Mouse (Mus musculus) hindbrain, embryonic 11.5 days (tissue): ENCODE results near the gene Jak2. TPM values are rescaled to one million over a fixed set of nuclear protein-coding genes. Genes with fewer than 3 reads are reported as not detected.

Experiments used
- ATAC-seq: fragments of 200-750 bp; cut with Nextera tagmentation; 2 replicates; pipeline ENCODE4 v1.8.0; 2017; ENCODE audit warnings: mild to moderate bottlenecking, moderate TSS enrichment, moderate library complexity; ENCODE audit not compliant: low FRiP score
- DNase-seq: peaks from one replicate; pipeline ENCODE4 v3.0.0-alpha.2; 2015; ENCODE audit warnings: low spot score
- H3K27ac ChIP-seq: fragments of 300-500 bp; sonication (generic); 2 replicates; pipeline ENCODE4 v1.5.1; 2014; ENCODE audit warnings: mild to moderate bottlenecking, low read depth, low read length
- H3K27me3 ChIP-seq: fragments of 300-500 bp; sonication (generic); 2 replicates; pipeline ENCODE4 v1.6.1; 2014; ENCODE audit warnings: mild to moderate bottlenecking, low read length, moderate library complexity, mixed read lengths; ENCODE audit not compliant: control insufficient read depth, insufficient read depth
- H3K36me3 ChIP-seq: fragments of 300-500 bp; sonication (generic); 2 replicates; pipeline ENCODE4 v1.6.1; 2014; ENCODE audit warnings: mild to moderate bottlenecking, low read length, moderate library complexity, mixed read lengths; ENCODE audit not compliant: control insufficient read depth, insufficient read depth
- H3K4me1 ChIP-seq: fragments of 300-500 bp; sonication (generic); replicated peaks from 2 replicates; pipeline ENCODE4 v1.6.1; 2014; ENCODE audit warnings: low read length, mixed read lengths; ENCODE audit not compliant: control insufficient read depth, insufficient read depth
- H3K4me2 ChIP-seq: fragments of 300-500 bp; sonication (generic); replicated peaks from 2 replicates; pipeline ENCODE4 v1.6.1; 2014; ENCODE audit warnings: mild to moderate bottlenecking, low read depth, low read length
- H3K4me3 ChIP-seq: fragments of 300-500 bp; sonication (generic); 2 replicates; pipeline ENCODE4 v1.5.1; 2014; ENCODE audit warnings: low read depth, low read length
- H3K9ac ChIP-seq: fragments of 300-500 bp; sonication (generic); 2 replicates; pipeline ENCODE4 v1.6.1; 2014; ENCODE audit warnings: low read depth, low read length
- H3K9me3 ChIP-seq: fragments of 300-500 bp; sonication (generic); 2 replicates; pipeline ENCODE4 v1.6.1; 2016; ENCODE audit warnings: low read length; ENCODE audit not compliant: control insufficient read depth
- WGBS: fragments of 180-500 bp; shearing (Covaris S2); extraction: QIAGEN DNeasy Blood & Tissue Kit; methylation state at CpG from one replicate; pipeline ENCODE4 v1.1.7; 2014; 5-methylcytosine and 5-hydroxymethylcytosine counted together
- polyA plus RNA-seq: library from polyadenylated mRNA; unstranded; fragments of >200 nt; fragmentation: Nextera tagmentation; extraction: Ambion mirVana; gene quantifications from 2 replicates; pipeline ENCODE4 v1.2.1, GENCODE M21; 2014

Gene Jak2
- 12.4 and 15.0 TPM in 2 replicates for polyA plus RNA-seq

GRCm38 (mm10) chr19:29251191-29251957 lies at the start of gene Jak2:
Gene Jak2, plus strand, starts transcription at chr19:29251828.
- WGBS = under 1% methylated on average over 68 of the region's 114 CpGs

GRCm38 (mm10) chr19:29203337-29203736 lies 48.3 kb upstream of the Jak2 start:
- no peak overlapping the region for H3K4me3 ChIP-seq
- H3K27ac ChIP-seq = no peak overlapping the region
- DNase-seq (no peak), ATAC-seq (no peak)
- 65% methylated on average over 2 of the region's 2 CpGs for WGBS
- H3K27me3 ChIP-seq = no peaks in the 10 kb centered on the region
- H3K36me3 ChIP-seq = no peaks in the 10 kb centered on the region
- no peak overlapping the region for H3K9ac ChIP-seq
- no peak overlapping the region for H3K4me2 ChIP-seq
- no peaks in the 10 kb centered on the region for H3K9me3 ChIP-seq
- no peaks in the 10 kb centered on the region for H3K4me1 ChIP-seq

More at GRCm38 (mm10) chr19:29251191-29251957, at the start of gene Jak2:
- Histone ChIP-seq H3K36me3 (no peaks in the 10 kb centered on the region), H3K4me1 (no peaks in the 10 kb centered on the region; the same call in 1 of the 2 replicates), H3K9me3 (no peaks in the 10 kb centered on the region), H3K27ac (peak within 1 kb of the TSS; percentile 97), H3K9ac (peak within 1 kb of the TSS; percentile 89), H3K27me3 (no peaks in the 10 kb centered on the region), H3K4me3 (peak within 1 kb of the TSS; percentile 87), H3K4me2 (peak within 1 kb of the TSS; percentile 80)
- ATAC-seq (peak; percentile 95), DNase-seq (peak; percentile 93)

GRCm38 (mm10) chr19:29204583-29204982 lies 47.0 kb upstream of the Jak2 start:
- no peaks in the 10 kb centered on the region for H3K27me3 ChIP-seq
- DNase-seq (no peak), ATAC-seq (no peak)
- no peaks in the 10 kb centered on the region for H3K4me1 ChIP-seq
- H3K4me3 ChIP-seq = no peak overlapping the region
- H3K4me2 ChIP-seq = no peak overlapping the region
- H3K27ac ChIP-seq = no peak overlapping the region
- WGBS = 74% methylated on average over 4 of the region's 4 CpGs
- no peaks in the 10 kb centered on the region for H3K9me3 ChIP-seq
- no peak overlapping the region for H3K9ac ChIP-seq
- no peaks in the 10 kb centered on the region for H3K36me3 ChIP-seq

GRCm38 (mm10) chr19:29205267-29205666 lies 46.4 kb upstream of the Jak2 start:
- H3K4me1 ChIP-seq = no peaks in the 10 kb centered on the region
- no peak overlapping the region for H3K9ac ChIP-seq
- no peaks in the 10 kb centered on the region for H3K27me3 ChIP-seq
- H3K4me2 ChIP-seq = no peak overlapping the region
- DNase-seq (no peak), ATAC-seq (no peak)
- H3K9me3 ChIP-seq = no peaks in the 10 kb centered on the region
- 81% methylated on average over 2 of the region's 2 CpGs for WGBS
- H3K27ac ChIP-seq = no peak overlapping the region
- H3K4me3 ChIP-seq = no peak overlapping the region
- H3K36me3 ChIP-seq = no peaks in the 10 kb centered on the region

- no peak overlapping the region for H3K4me3 ChIP-seq
- ATAC-seq (no peak), DNase-seq (no peak)
- no peak overlapping the region for H3K4me2 ChIP-seq
- H3K36me3 ChIP-seq = no peaks in the 10 kb centered on the region
- no peak overlapping the region for H3K27ac ChIP-seq
- WGBS = 92% methylated on average over 7 of the region's 7 CpGs
- no peak overlapping the region for H3K9ac ChIP-seq
- no peaks in the 10 kb centered on the region for H3K27me3 ChIP-seq
- H3K9me3 ChIP-seq = no peaks in the 10 kb centered on the region
- H3K4me1 ChIP-seq = no peaks in the 10 kb centered on the region
Observed at GRCm38 (mm10) chr19:29209898-29210297, 41.7 kb upstream of the Jak2 start.

- Histone ChIP-seq H3K27me3 (no peaks in the 10 kb centered on the region), H3K4me3 (no peak overlapping the region), H3K9ac (no peak overlapping the region), H3K36me3 (no peaks in the 10 kb centered on the region), H3K4me1 (no peaks in the 10 kb centered on the region), H3K27ac (no peak overlapping the region), H3K4me2 (no peak overlapping the region), H3K9me3 (no peaks in the 10 kb centered on the region)
- WGBS = 96% methylated on average over 9 of the region's 9 CpGs
- ATAC-seq (no peak), DNase-seq (no peak)
Observed at GRCm38 (mm10) chr19:29210319-29210718, 41.3 kb upstream of the Jak2 start.

GRCm38 (mm10) chr19:29215811-29216509 lies 35.7 kb upstream of the Jak2 start:
- no peak for DNase-seq

GRCm38 (mm10) chr19:29221867-29222266 lies 29.8 kb upstream of the Jak2 start:
- DNase-seq (no peak), ATAC-seq (no peak)
- 88% methylated on average over 4 of the region's 4 CpGs for WGBS
- Histone ChIP-seq H3K9me3 (no peaks in the 10 kb centered on the region), H3K9ac (no peak overlapping the region), H3K4me2 (no peak overlapping the region), H3K27ac (no peak overlapping the region), H3K4me3 (no peak overlapping the region), H3K4me1 (no peaks in the 10 kb centered on the region), H3K36me3 (no peaks in the 10 kb centered on the region), H3K27me3 (no peaks in the 10 kb centered on the region)

More at GRCm38 (mm10) chr19:29215811-29216509, 35.7 kb upstream of the Jak2 start:
- H3K4me3 ChIP-seq = no peak overlapping the region
- H3K4me2 ChIP-seq = no peak overlapping the region
- 56% methylated on average over 8 of the region's 8 CpGs for WGBS
- no peaks in the 10 kb centered on the region for H3K27me3 ChIP-seq
- no peak for ATAC-seq
- no peak overlapping the region for H3K9ac ChIP-seq
- H3K36me3 ChIP-seq = no peaks in the 10 kb centered on the region
- no peak overlapping the region for H3K27ac ChIP-seq
- H3K4me1 ChIP-seq = no peaks in the 10 kb centered on the region
- no peaks in the 10 kb centered on the region for H3K9me3 ChIP-seq

GRCm38 (mm10) chr19:29224968-29225367 lies 26.7 kb upstream of the Jak2 start:
- Histone ChIP-seq H3K27ac (no peak overlapping the region), H3K9me3 (no peaks in the 10 kb centered on the region), H3K4me1 (no peaks in the 10 kb centered on the region), H3K36me3 (no peaks in the 10 kb centered on the region), H3K4me3 (no peak overlapping the region), H3K9ac (no peak overlapping the region), H3K4me2 (no peak overlapping the region), H3K27me3 (no peaks in the 10 kb centered on the region)
- no peak for DNase-seq
- ATAC-seq = no peak
